Mouse (Mus musculus) cerebellum, postnatal 10 days (tissue): ENCODE measurements around the gene Rgs10.
"Not testable (repeated sequence)": the region's sequence is repeated elsewhere in the genome, so short reads cannot be mapped to it uniquely, and the experiment has no call there.

Experiments
- DNase-seq, 2 experiments: peaks; one replicate each; pipeline ENCODE4 v3.0.0; 2021; ENCODE audit warnings: mixed read lengths in 2 of 2

Rgs10 gene

DNA sequence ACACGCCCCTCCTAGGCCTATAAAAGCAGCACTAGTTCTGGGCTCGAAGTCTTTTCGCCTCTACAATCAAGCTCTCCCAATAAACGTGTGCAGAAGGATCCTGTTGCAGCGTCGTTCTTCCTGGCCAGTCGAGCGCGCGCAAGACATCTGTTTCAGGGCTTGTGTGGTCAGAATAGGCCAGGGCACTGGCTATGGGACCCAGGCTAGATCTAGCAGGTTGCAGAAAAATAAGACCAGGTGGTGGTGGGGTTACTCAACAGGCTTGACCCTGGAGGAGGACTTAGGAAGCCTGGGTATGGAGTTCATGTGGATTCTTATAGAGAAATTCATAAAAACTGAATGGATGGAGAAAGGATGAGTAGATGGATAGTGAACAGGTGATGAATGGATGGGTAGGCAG, 75.9 kb downstream of the Rgs10 start:
- DNase-seq, result not testable (repeated sequence)

DNA sequence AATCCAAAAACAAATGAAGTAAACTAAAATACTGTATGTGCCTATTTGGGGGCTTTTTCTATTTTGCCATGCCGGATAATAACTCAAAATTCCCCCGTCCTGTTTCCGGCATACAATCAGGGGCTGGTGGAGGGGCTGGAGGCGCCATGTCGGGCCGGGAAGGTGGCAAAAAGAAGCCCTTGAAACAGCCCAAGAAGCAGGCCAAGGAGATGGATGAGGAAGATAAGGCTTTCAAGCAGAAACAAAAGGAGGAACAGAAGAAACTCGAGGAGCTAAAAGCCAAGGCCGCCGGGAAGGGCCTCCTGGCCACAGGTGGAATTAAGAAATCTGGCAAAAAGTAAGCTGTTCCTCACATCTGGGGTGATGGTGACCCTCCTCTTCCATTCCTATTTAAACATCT, 78.2 kb downstream of the Rgs10 start:
- DNase-seq, result not testable (repeated sequence)

DNA sequence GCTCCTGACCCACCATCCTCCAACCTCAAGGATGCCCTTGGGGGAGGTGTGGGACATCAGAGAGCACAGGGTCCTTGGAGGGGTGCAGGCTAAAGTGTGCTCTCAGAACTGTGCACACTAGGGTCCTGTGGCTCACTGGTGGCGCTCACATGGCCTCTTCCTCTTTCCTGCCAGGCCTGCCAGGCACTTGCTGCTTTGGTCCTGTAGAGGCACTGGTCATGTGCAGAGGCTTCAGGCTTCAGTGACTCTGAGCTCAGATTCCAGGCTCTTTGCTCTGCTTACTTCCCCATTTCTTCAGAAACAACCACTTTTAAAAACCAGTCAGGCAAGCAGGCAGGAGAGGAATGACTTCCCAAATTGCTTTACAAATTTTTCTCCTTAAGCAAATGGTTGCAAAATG, 85.7 kb downstream of the Rgs10 start:
- no peak for DNase-seq

DNA sequence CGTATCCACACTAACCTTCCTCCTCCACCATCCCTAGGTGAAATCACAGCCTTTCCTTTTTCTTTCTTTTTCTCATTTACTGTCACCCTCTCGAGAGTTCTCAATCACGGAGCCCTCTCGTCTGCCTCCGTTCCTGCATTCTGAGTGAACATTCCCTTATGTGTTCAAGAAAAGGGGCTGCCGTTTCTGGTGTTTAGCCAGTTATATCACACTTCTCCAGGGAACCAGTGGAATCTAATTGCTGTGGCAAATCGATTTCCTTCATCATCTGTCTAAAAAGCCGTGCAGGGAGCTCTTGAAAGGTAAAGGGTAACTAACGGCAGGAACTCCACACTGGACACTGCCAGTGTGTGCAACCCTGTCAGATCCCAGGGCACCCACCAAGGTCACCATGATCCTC, 87.6 kb downstream of the Rgs10 start:
- no peak for DNase-seq

DNA sequence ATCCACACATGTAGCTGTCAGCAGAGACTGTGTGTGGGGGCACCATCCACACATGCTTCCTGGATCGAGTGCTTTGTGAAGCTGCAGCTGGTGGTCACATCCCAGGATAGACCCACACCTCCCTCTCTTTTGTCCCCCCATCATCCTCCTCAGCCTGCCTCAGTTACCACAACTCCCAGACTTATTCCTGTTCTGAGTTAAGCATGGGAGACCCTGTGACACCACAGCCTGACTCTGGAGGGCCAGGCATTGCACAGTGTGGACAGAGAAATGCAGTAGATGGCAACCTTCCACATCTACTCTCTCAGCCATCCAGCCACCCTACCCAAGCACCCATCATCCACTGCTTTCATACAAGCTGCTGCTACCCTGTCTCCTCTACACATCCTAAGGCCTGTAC, 93.6 kb downstream of the Rgs10 start:
- DNase-seq, result no peak
